Mouse (Mus musculus) MEL (cell line): ENCODE data around the gene Cplx2. TPM values are rescaled to one million over a fixed set of nuclear protein-coding genes. Genes with fewer than 3 reads are reported as not detected.

Source experiments
- DNase-seq: peaks from one replicate; pipeline ENCODE4 v3.0.0; 2011; ENCODE audit warnings: low read depth, low spot score
- H3K27ac ChIP-seq: 2 replicates; pipeline ENCODE4 v1.5.1; 2012; ENCODE audit warnings: low read depth, mild to moderate bottlenecking, control low read depth, low read length, moderate library complexity; ENCODE audit not compliant: control insufficient read depth
- H3K27me3 ChIP-seq, 2 experiments: fragments of 150-350 bp in 1 of 2; sonication (generic) in 1 of 2; 2 replicates each; pipeline ENCODE4 v1.6.1; 2012; ENCODE audit warnings: low read length in 2 of 2, mild to moderate bottlenecking in 2 of 2, improper control_type of control experiment in 1 of 2, moderate library complexity in 1 of 2; ENCODE audit not compliant: insufficient read depth in 2 of 2, control insufficient read depth in 1 of 2
- H3K36me3 ChIP-seq, 2 experiments: 2 replicates each; pipeline ENCODE4 v1.6.1; 2012 to 2014; ENCODE audit warnings: low read length in 2 of 2, improper control_type of control experiment in 1 of 2, inconsistent platforms in 1 of 2, mild to moderate bottlenecking in 1 of 2; ENCODE audit not compliant: insufficient read depth in 2 of 2, control insufficient read depth in 1 of 2
- H3K4me1 ChIP-seq, 2 experiments: fragments of 150-350 bp in 1 of 2; sonication (generic) in 1 of 2; 2 replicates each; pipeline ENCODE4 v1.6.1; 2012; ENCODE audit warnings: low read length in 2 of 2, improper control_type of control experiment in 1 of 2, mild to moderate bottlenecking in 1 of 2; ENCODE audit not compliant: insufficient read depth in 2 of 2, control insufficient read depth in 1 of 2
- H3K4me3 ChIP-seq, 2 experiments: fragments of 150-350 bp in 1 of 2; sonication (generic) in 1 of 2; 2 replicates each; pipeline ENCODE4 v1.5.1; 2012; ENCODE audit warnings: low read depth in 2 of 2, low read length in 2 of 2, mild to moderate bottlenecking in 2 of 2, moderate library complexity in 2 of 2, control low read depth in 1 of 2, improper control_type of control experiment in 1 of 2; ENCODE audit not compliant: control insufficient read depth in 1 of 2, insufficient read depth in 1 of 2
- H3K79me2 ChIP-seq: 2 replicates; pipeline ENCODE4 v1.6.1; 2012; ENCODE audit warnings: mild to moderate bottlenecking, low read length, moderate library complexity; ENCODE audit not compliant: control insufficient read depth, poor library complexity, insufficient read depth
- H3K9ac ChIP-seq: 2 replicates; pipeline ENCODE4 v1.6.1; 2012; ENCODE audit warnings: low read depth, mild to moderate bottlenecking, control low read depth, low read length, moderate library complexity; ENCODE audit not compliant: control insufficient read depth, poor library complexity, severe bottlenecking
- H3K9me3 ChIP-seq: fragments of 150-350 bp; sonication (generic); replicated peaks from 2 replicates; pipeline ENCODE4 v1.6.1; 2012; ENCODE audit warnings: mild to moderate bottlenecking, low read length, improper control_type of control experiment, moderate library complexity; ENCODE audit not compliant: insufficient read depth
- BHLHE40 ChIP-seq: IDR thresholded peaks from 2 replicates; pipeline ENCODE4 v1.6.1; 2012; ENCODE audit warnings: low read depth, mild to moderate bottlenecking, inconsistent platforms, low read length, improper control_type of control experiment, borderline replicate concordance
- CHD1 ChIP-seq: IDR thresholded peaks from 2 replicates; pipeline ENCODE4 v1.6.1; 2012; ENCODE audit warnings: low read depth, mild to moderate bottlenecking, inconsistent platforms, low read length, improper control_type of control experiment
- CTCF ChIP-seq, 3 experiments: IDR thresholded peaks in 2 of 3; conservative IDR thresholded peaks in 1 of 3; 2 replicates each; pipeline ENCODE4 v1.5.1; 2011 to 2012; ENCODE audit warnings: low read length in 3 of 3, low read depth in 2 of 3, mild to moderate bottlenecking in 2 of 3, improper control_type of control experiment in 1 of 3, inconsistent platforms in 1 of 3, mixed read lengths in 1 of 3, moderate library complexity in 1 of 3; ENCODE audit not compliant: control insufficient read depth in 1 of 3, insufficient read depth in 1 of 3, poor library complexity in 1 of 3, severe bottlenecking in 1 of 3
- E2F4 ChIP-seq: IDR thresholded peaks from 2 replicates; pipeline ENCODE4 v1.6.1; 2011; ENCODE audit warnings: low read depth, low read length, improper control_type of control experiment, borderline replicate concordance
- EP300 ChIP-seq, 2 experiments: IDR thresholded peaks; 2 replicates each; pipeline ENCODE4 v1.6.1; 2011; ENCODE audit warnings: improper control_type of control experiment in 2 of 2, low read length in 2 of 2, low read depth in 1 of 2, mild to moderate bottlenecking in 1 of 2
- HCFC1 ChIP-seq: IDR thresholded peaks from 2 replicates; pipeline ENCODE4 v1.6.1; 2012; ENCODE audit warnings: low read depth, mild to moderate bottlenecking, inconsistent platforms, low read length, improper control_type of control experiment, moderate library complexity
- JUND ChIP-seq: IDR thresholded peaks from 2 replicates; pipeline ENCODE4 v1.6.1; 2011; ENCODE audit warnings: low read depth, mild to moderate bottlenecking, improper control_type of control experiment, low read length
- MAX ChIP-seq: IDR thresholded peaks from 2 replicates; pipeline ENCODE4 v1.6.1; 2011; ENCODE audit warnings: low read length, improper control_type of control experiment
- MEF2A ChIP-seq: IDR thresholded peaks from 2 replicates; pipeline ENCODE4 v1.6.1; 2014; ENCODE audit warnings: low read depth, mild to moderate bottlenecking, inconsistent platforms, low read length, improper control_type of control experiment; ENCODE audit not compliant: poor library complexity, insufficient replicate concordance, severe bottlenecking; ENCODE audit errors: extremely low read depth
- MXI1 ChIP-seq: IDR thresholded peaks from 2 replicates; pipeline ENCODE4 v1.6.1; 2011; ENCODE audit warnings: mild to moderate bottlenecking, low read depth, low read length, improper control_type of control experiment
- MYC ChIP-seq: IDR thresholded peaks from 2 replicates; pipeline ENCODE4 v1.6.1; 2011; ENCODE audit warnings: low read depth, mild to moderate bottlenecking, low read length, improper control_type of control experiment, moderate library complexity
- NRF1 ChIP-seq: IDR thresholded peaks from 2 replicates; pipeline ENCODE4 v1.6.1; 2014; ENCODE audit warnings: low read depth, mild to moderate bottlenecking, inconsistent platforms, low read length, improper control_type of control experiment, moderate library complexity; ENCODE audit not compliant: poor library complexity, insufficient read depth, severe bottlenecking
- POLR2A ChIP-seq, 2 experiments: IDR thresholded peaks; 2 replicates each; pipeline ENCODE4 v1.6.1; 2011 to 2012; ENCODE audit warnings: low read length in 2 of 2, mild to moderate bottlenecking in 2 of 2, control low read depth in 1 of 2, improper control_type of control experiment in 1 of 2, low read depth in 1 of 2, moderate library complexity in 1 of 2; ENCODE audit not compliant: control insufficient read depth in 1 of 2, insufficient read depth in 1 of 2, poor library complexity in 1 of 2
- POLR2AphosphoS2 ChIP-seq: IDR thresholded peaks from 2 replicates; pipeline ENCODE4 v1.6.1; 2011; ENCODE audit warnings: low read length, improper control_type of control experiment
- POLR2AphosphoS5 ChIP-seq: IDR thresholded peaks from 2 replicates; pipeline ENCODE4 v1.6.1; 2012; ENCODE audit warnings: low read depth, borderline replicate concordance, mild to moderate bottlenecking, inconsistent platforms, low read length, moderate library complexity, mixed read lengths
- RAD21 ChIP-seq: IDR thresholded peaks from 2 replicates; pipeline ENCODE4 v1.6.1; 2011; ENCODE audit warnings: mild to moderate bottlenecking, low read depth, low read length, improper control_type of control experiment
- RCOR1 ChIP-seq: IDR thresholded peaks from 2 replicates; pipeline ENCODE4 v1.6.1; 2012; ENCODE audit warnings: low read depth, mild to moderate bottlenecking, inconsistent platforms, low read length, improper control_type of control experiment
- SIN3A ChIP-seq: IDR thresholded peaks from 2 replicates; pipeline ENCODE4 v1.6.1; 2012; ENCODE audit warnings: low read length, improper control_type of control experiment, inconsistent platforms
- SMC3 ChIP-seq: IDR thresholded peaks from 2 replicates; pipeline ENCODE4 v1.6.1; 2011; ENCODE audit warnings: low read depth, low read length, improper control_type of control experiment
- TAL1 ChIP-seq: IDR thresholded peaks from 2 replicates; pipeline ENCODE4 v1.6.1; 2012; ENCODE audit warnings: mild to moderate bottlenecking, inconsistent platforms, low read length, moderate library complexity, mixed read lengths
- TBP ChIP-seq: IDR thresholded peaks from 2 replicates; pipeline ENCODE4 v1.8.0; 2011; ENCODE audit warnings: low read depth, low read length, improper control_type of control experiment
- UBTF ChIP-seq: IDR thresholded peaks from 2 replicates; pipeline ENCODE4 v1.6.1; 2012; ENCODE audit warnings: low read depth, mild to moderate bottlenecking, inconsistent platforms, low read length, improper control_type of control experiment, moderate library complexity, borderline replicate concordance; ENCODE audit not compliant: insufficient read depth
- USF1 ChIP-seq: IDR thresholded peaks from 2 replicates; pipeline ENCODE4 v1.6.1; 2014; ENCODE audit warnings: low read depth, mild to moderate bottlenecking, inconsistent platforms, low read length, improper control_type of control experiment, moderate library complexity
- USF2 ChIP-seq, 2 experiments: IDR thresholded peaks; 2 replicates each; pipeline ENCODE4 v1.6.1; 2011 to 2012; ENCODE audit warnings: improper control_type of control experiment in 2 of 2, low read length in 2 of 2, borderline replicate concordance in 1 of 2, inconsistent platforms in 1 of 2, low read depth in 1 of 2, mild to moderate bottlenecking in 1 of 2; ENCODE audit not compliant: insufficient read depth in 1 of 2
- ZC3H11A ChIP-seq: IDR thresholded peaks from 2 replicates; pipeline ENCODE4 v1.6.1; 2012; ENCODE audit warnings: low read depth, mild to moderate bottlenecking, inconsistent platforms, low read length, improper control_type of control experiment
- ZKSCAN1 ChIP-seq: IDR thresholded peaks from 2 replicates; pipeline ENCODE4 v1.6.1; 2012; ENCODE audit warnings: low read depth, mild to moderate bottlenecking, inconsistent platforms, low read length, improper control_type of control experiment, moderate library complexity
- ZMIZ1 ChIP-seq: IDR thresholded peaks from 2 replicates; pipeline ENCODE4 v1.6.1; 2012; ENCODE audit warnings: low read depth, mild to moderate bottlenecking, inconsistent platforms, low read length, improper control_type of control experiment, moderate library complexity
- ZNF384 ChIP-seq: IDR thresholded peaks from 2 replicates; pipeline ENCODE4 v1.6.1; 2012; ENCODE audit warnings: low read depth, mild to moderate bottlenecking, inconsistent platforms, low read length, improper control_type of control experiment
- polyA plus RNA-seq, 2 experiments: library from polyadenylated mRNA; stranded (reverse) in 1 of 2; unstranded in 1 of 2; fragments of >175 nt in 1 of 2; fragments of >200 nt in 1 of 2; gene quantifications; 2 replicates each; pipeline versions ENCODE4 v1.2.1 to v1.2.4; 2012; ENCODE audit warnings: low replicate concordance in 2 of 2, low read depth in 1 of 2; ENCODE audit not compliant: insufficient read length in 2 of 2, insufficient read depth in 1 of 2, missing spikeins in 1 of 2
- total RNA-seq: library from RNA; depleted of rRNA; stranded (reverse); fragments of 300-350 nt; gene quantifications from 2 replicates; pipeline ENCODE4 v1.2.3, GENCODE M21; 2012

Cplx2 gene
- total and polyA plus RNA-seq, 3 experiments = 1.8 to 4.7 TPM; not detected in 1

DNA sequence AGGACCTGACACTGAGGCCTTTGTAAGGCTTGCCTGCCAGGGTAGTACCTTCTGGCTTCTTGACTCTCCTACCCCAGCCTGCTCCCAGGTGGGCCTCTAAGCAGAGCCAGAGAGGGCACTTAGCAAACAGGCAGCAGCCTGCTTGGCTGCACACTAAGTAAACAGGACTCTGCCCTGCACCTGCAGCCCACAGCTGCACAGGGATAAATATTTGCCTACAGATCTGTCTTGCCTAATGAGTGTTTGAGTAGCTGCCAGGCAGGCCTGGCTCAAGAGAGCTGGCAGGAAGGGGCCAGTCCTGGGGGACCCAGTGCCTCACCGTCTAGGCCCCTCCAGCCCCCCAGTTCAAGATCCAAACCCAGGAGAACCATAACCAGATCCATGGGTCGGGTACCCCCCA lies 54.1 kb downstream of the Cplx2 start:
- Histone ChIP-seq H3K4me1 (no peaks in the 10 kb centered on the region), H3K36me3 (no peaks in the 10 kb centered on the region), H3K9ac (no peak overlapping the region), H3K27me3 (no peaks in the 10 kb centered on the region), H3K27ac (no peak overlapping the region), H3K9me3 (no peaks in the 10 kb centered on the region), H3K4me3 (no peak overlapping the region), H3K79me2 (no peaks in the 10 kb centered on the region)
- DNase-seq = no peak
- no peak for TF ChIP-seq ZC3H11A
- no peak for TF ChIP-seq MEF2A
- no peak for TF ChIP-seq SIN3A
- no peak for TF ChIP-seq UBTF
- no peak for TF ChIP-seq MYC
- no peak for TF ChIP-seq USF1
- no peak for TF ChIP-seq CHD1
- no peak for TF ChIP-seq MAX
- TF ChIP-seq POLR2A (IDR thresholded peaks at IDR 0.05; ENCODE audit: control insufficient read depth in 1 of 2, insufficient read depth in 1 of 2, low read depth in 1 of 2, low read length in 2 of 2, poor library complexity in 1 of 2) = no peak
- no peak for TF ChIP-seq JUND
- TF ChIP-seq RAD21 = no peak
- no peak for TF ChIP-seq USF2 (IDR thresholded peaks at IDR 0.05; ENCODE audit: borderline replicate concordance in 1 of 2, insufficient read depth in 1 of 2, low read depth in 1 of 2, low read length in 2 of 2)
- TF ChIP-seq ZKSCAN1 = no peak
- TF ChIP-seq SMC3 = no peak
- no peak for TF ChIP-seq EP300 (IDR thresholded peaks at IDR 0.05; ENCODE audit: low read depth in 1 of 2, low read length in 2 of 2)
- no peak for TF ChIP-seq MXI1
- no peak for TF ChIP-seq CTCF (IDR thresholded peaks at IDR 0.05 in 2 of 3, conservative IDR thresholded peaks at IDR 0.05 in 1 of 3; ENCODE audit: control insufficient read depth in 1 of 3, insufficient read depth in 1 of 3, low read depth in 2 of 3, low read length in 3 of 3, poor library complexity in 1 of 3, severe bottlenecking in 1 of 3)
- no peak for TF ChIP-seq NRF1

- H3K9me3 ChIP-seq = no peaks in the 10 kb centered on the region
- DNase-seq = no peak
- H3K27ac ChIP-seq = no peak overlapping the region
- no peak overlapping the region for H3K4me3 ChIP-seq
- TF ChIP-seq EP300 (IDR thresholded peaks at IDR 0.05; ENCODE audit: low read depth in 1 of 2, low read length in 2 of 2) (no peak), MXI1 (no peak), TAL1 (no peak), ZNF384 (no peak), BHLHE40 (no peak), TBP (no peak), POLR2AphosphoS5 (no peak), HCFC1 (no peak), ZMIZ1 (no peak), MAX (no peak), SMC3 (no peak), CHD1 (no peak), SIN3A (no peak), ZKSCAN1 (no peak), CTCF (IDR thresholded peaks at IDR 0.05 in 2 of 3, conservative IDR thresholded peaks at IDR 0.05 in 1 of 3; ENCODE audit: control insufficient read depth in 1 of 3, insufficient read depth in 1 of 3, low read depth in 2 of 3, low read length in 3 of 3, poor library complexity in 1 of 3, severe bottlenecking in 1 of 3) (no peak), E2F4 (no peak), MEF2A (no peak), RCOR1 (no peak), POLR2AphosphoS2 (no peak), MYC (no peak)
- no peak overlapping the region for H3K9ac ChIP-seq
- H3K4me1 ChIP-seq = no peaks in the 10 kb centered on the region
- no peaks in the 10 kb centered on the region for H3K36me3 ChIP-seq
- H3K79me2 ChIP-seq = no peaks in the 10 kb centered on the region
- no peaks in the 10 kb centered on the region; a peak in 1 of 4 replicates for H3K27me3 ChIP-seq
Measured at GRCm38 (mm10) chr13:54426781-54427655, 55.9 kb downstream of the Cplx2 start.
